Mouse (Mus musculus) myocyte (in vitro differentiated cells): ENCODE data around the gene Map4k1.

Experiments
- CEBPB ChIP-seq: IDR thresholded peaks from 2 replicates; pipeline ENCODE4 v1.6.1; 2011; ENCODE audit warnings: mild to moderate bottlenecking, moderate library complexity; ENCODE audit not compliant: poor library complexity, insufficient read depth, severe bottlenecking
- MAX ChIP-seq: IDR thresholded peaks from one replicate; pipeline ENCODE4 v1.6.1; 2011; ENCODE audit warnings: low read depth, mild to moderate bottlenecking, control low read depth
- MYOD1 ChIP-seq, 3 experiments: IDR thresholded peaks; one replicate each; pipeline ENCODE4 v1.6.1; 2011; ENCODE audit warnings: control low read depth in 2 of 3, low read depth in 2 of 3, mild to moderate bottlenecking in 2 of 3, moderate library complexity in 1 of 3; ENCODE audit not compliant: insufficient read length in 2 of 3, control insufficient read depth in 1 of 3
- POLR2A ChIP-seq: IDR thresholded peaks from one replicate; pipeline ENCODE4 v1.6.1; 2011; ENCODE audit warnings: low read depth, mild to moderate bottlenecking, control low read depth, moderate library complexity; ENCODE audit not compliant: insufficient read length
- POLR2AphosphoS2 ChIP-seq: IDR thresholded peaks from one replicate; pipeline ENCODE4 v1.6.1; 2011; ENCODE audit warnings: low read depth, control low read depth; ENCODE audit not compliant: insufficient read length
- TCF12 ChIP-seq: IDR thresholded peaks from one replicate; pipeline ENCODE4 v1.6.1; 2011; ENCODE audit warnings: mild to moderate bottlenecking, control low read depth; ENCODE audit not compliant: poor library complexity, insufficient read depth, severe bottlenecking
- TCF3 ChIP-seq: IDR thresholded peaks from one replicate; pipeline ENCODE4 v1.6.1; 2011; ENCODE audit warnings: low read depth, control low read depth; ENCODE audit not compliant: insufficient read length
- USF1 ChIP-seq: IDR thresholded peaks from one replicate; pipeline ENCODE4 v1.6.1; 2011; ENCODE audit warnings: low read depth, mild to moderate bottlenecking, control low read depth, moderate library complexity

DNA sequence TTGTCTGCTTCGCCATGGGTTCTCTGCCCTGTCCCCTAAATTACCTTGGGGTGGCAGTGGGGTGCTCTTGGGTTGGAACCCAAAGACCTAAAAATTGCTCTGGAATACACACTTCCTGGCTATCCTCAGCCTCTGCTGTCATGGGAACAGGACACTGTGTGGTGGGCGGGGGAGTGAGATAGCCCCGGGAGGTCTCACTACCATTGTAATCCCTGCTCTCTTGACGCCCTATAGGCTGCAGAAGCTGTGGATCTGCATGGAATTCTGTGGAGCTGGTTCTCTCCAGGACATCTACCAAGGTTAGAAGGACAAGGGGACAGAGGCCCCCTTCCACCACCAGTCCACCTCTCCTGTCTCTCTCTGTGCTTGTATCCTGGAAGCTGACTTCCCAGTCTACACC lies 2.0 kb downstream of the Map4k1 start:
- TF ChIP-seq POLR2A (no peak), MAX (no peak), POLR2AphosphoS2 (no peak), MYOD1 (IDR thresholded peaks at IDR 0.05; ENCODE audit: control insufficient read depth in 1 of 3, insufficient read length in 2 of 3, low read depth in 2 of 3) (no peak), TCF3 (no peak), TCF12 (no peak), USF1 (no peak), CEBPB (no peak)
